Mouse (Mus musculus) lung, embryonic 14.5 days (tissue): Measurements from ENCODE around the gene Ctxn1. TPM values are rescaled to one million over a fixed set of nuclear protein-coding genes. Genes with fewer than 3 reads are reported as not detected.
A peak's percentile ranks its signal among the peaks of the same experiment; 100 is the strongest.

Experiments
- ATAC-seq: fragments of 200-750 bp; cut with Nextera tagmentation; 2 replicates; pipeline ENCODE4 v1.8.0; 2017; ENCODE audit warnings: mild to moderate bottlenecking, moderate TSS enrichment, moderate library complexity; ENCODE audit not compliant: insufficient read depth
- DNase-seq: peaks from one replicate; pipeline ENCODE4 v3.0.0-alpha.2; 2015
- H3K27ac ChIP-seq: fragments of 300-500 bp; sonication (generic); 2 replicates; pipeline ENCODE4 v1.5.1; 2014; ENCODE audit warnings: low read depth, mild to moderate bottlenecking, moderate library complexity
- H3K27me3 ChIP-seq: fragments of 300-500 bp; sonication (generic); 2 replicates; pipeline ENCODE4 v1.6.1; 2014; ENCODE audit warnings: low read length, control low read depth; ENCODE audit not compliant: insufficient read depth
- H3K36me3 ChIP-seq: fragments of 300-500 bp; sonication (generic); 2 replicates; pipeline ENCODE4 v1.6.1; 2014; ENCODE audit warnings: control low read depth; ENCODE audit not compliant: insufficient read depth
- H3K4me1 ChIP-seq: fragments of 300-500 bp; sonication (generic); 2 replicates; pipeline ENCODE4 v1.6.1; 2014; ENCODE audit warnings: antibody characterized with exemption, control low read depth; ENCODE audit not compliant: insufficient read depth
- H3K4me2 ChIP-seq: fragments of 300-500 bp; sonication (generic); 2 replicates; pipeline ENCODE4 v1.6.1; 2014; ENCODE audit warnings: mild to moderate bottlenecking
- H3K4me3 ChIP-seq: fragments of 300-500 bp; sonication (generic); 2 replicates; pipeline ENCODE4 v1.5.1; 2014; ENCODE audit warnings: low read depth, low read length
- H3K9ac ChIP-seq: fragments of 300-500 bp; sonication (generic); 2 replicates; pipeline ENCODE4 v1.6.1; 2014
- H3K9me3 ChIP-seq: fragments of 300-500 bp; sonication (generic); 2 replicates; pipeline ENCODE4 v1.6.1; 2016; ENCODE audit warnings: low read depth, low read length, control low read depth
- CTCF ChIP-seq: IDR thresholded peaks from 2 replicates; pipeline ENCODE4 v1.5.1; 2016; ENCODE audit warnings: antibody characterized with exemption, low read depth
- WGBS: fragments of 180-500 bp; shearing (Covaris S2); extraction: QIAGEN DNeasy Blood & Tissue Kit; methylation state at CpG from one replicate; pipeline ENCODE4 v1.1.7; 2014; 5-methylcytosine and 5-hydroxymethylcytosine counted together
- polyA plus RNA-seq: library from polyadenylated mRNA; unstranded; fragments of >200 nt; fragmentation: Nextera tagmentation; extraction: Ambion mirVana; gene quantifications from 2 replicates; pipeline ENCODE4 v1.2.1, GENCODE M21; 2014

The Ctxn1 gene
- polyA plus RNA-seq, 1 experiment from 2014 or later, result 80.7 TPM

- H3K9ac ChIP-seq, result peak within 1 kb of the TSS; percentile 81
- ATAC-seq (peak; percentile 95), DNase-seq (peak; percentile 100)
- peaks cover 9% of the 10 kb centered on the region for H3K4me1 ChIP-seq
- peaks cover 25% of the 10 kb centered on the region for H3K36me3 ChIP-seq
- under 1% methylated on average over 69 of the region's 71 CpGs for WGBS
- H3K27me3 ChIP-seq, result no peaks in the 10 kb centered on the region
- H3K27ac ChIP-seq, result peak within 1 kb of the TSS; percentile 95
- no peaks in the 10 kb centered on the region for H3K9me3 ChIP-seq
- peak within 1 kb of the TSS; percentile 76 for H3K4me3 ChIP-seq
- H3K4me2 ChIP-seq, result peak within 1 kb of the TSS; percentile 88
- peak; percentile 54 for TF ChIP-seq CTCF
These were observed 20.5 kb downstream of the Ctxn1 start, which contains the start of the genes Map2k7 and Gm49320 for GRCm38 (mm10) chr8:4238434-4239192. Gene Map2k7 (plus strand): TSS chr8:4238740. Gene Gm49320 (plus strand): TSS chr8:4238865.

DNA sequence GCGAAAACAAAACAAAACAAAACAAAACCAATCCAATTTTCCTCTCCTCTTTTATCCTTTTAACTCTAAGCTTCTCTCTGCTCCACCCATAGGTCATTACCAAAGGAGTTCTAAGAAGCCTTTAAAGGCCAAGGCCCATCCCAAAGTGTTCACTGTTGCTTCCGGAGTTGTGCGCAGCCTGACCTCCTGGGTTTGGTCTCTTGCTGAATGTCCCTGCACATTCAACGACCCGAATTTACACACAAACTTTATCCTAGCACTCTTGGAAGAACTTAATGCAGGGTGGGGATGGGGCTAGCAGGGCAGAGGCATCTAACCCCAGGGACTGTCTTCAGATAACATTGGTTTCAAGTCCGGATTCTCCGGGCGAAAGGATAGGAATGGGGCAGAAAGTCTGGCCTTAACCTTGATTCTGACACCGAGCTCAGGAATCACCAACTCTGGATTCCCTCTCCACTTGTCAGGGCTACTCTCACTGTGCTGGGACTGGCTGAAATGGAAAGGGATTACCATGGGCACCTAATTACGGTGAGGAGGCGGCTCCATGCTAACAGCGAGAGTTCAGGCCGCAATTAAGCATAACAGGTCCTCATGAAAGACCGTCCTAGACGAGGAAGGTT lies 21.1 kb downstream of the Ctxn1 start:
- no peak for TF ChIP-seq CTCF
- Histone ChIP-seq H3K27ac (peak overlapping the region; percentile 95), H3K27me3 (no peaks in the 10 kb centered on the region), H3K4me2 (peak overlapping the region; percentile 88), H3K36me3 (peaks cover 18% of the 10 kb centered on the region), H3K9ac (peak overlapping the region; percentile 66), H3K4me3 (peak overlapping the region; percentile 76), H3K9me3 (no peaks in the 10 kb centered on the region), H3K4me1 (peaks cover 9% of the 10 kb centered on the region)
- ATAC-seq, result no peak
- DNase-seq, result peak; percentile 34
- 18% methylated on average over 15 of the region's 15 CpGs for WGBS

GRCm38 (mm10) chr8:4230612-4231351 lies 28.3 kb downstream of the Ctxn1 start:
- Histone ChIP-seq H3K9me3 (no peaks in the 10 kb centered on the region), H3K27ac (no peak overlapping the region), H3K36me3 (no peaks in the 10 kb centered on the region), H3K9ac (no peak overlapping the region), H3K27me3 (peaks cover 9% of the 10 kb centered on the region), H3K4me1 (peaks cover 3% of the 10 kb centered on the region; the same call in 1 of the 2 replicates), H3K4me3 (no peak overlapping the region), H3K4me2 (no peak overlapping the region)
- 53% methylated on average over 10 of the region's 10 CpGs for WGBS
- ATAC-seq, result no peak
- no peak for TF ChIP-seq CTCF
- DNase-seq, result no peak

GRCm38 (mm10) chr8:4229784-4230183 lies 29.3 kb downstream of the Ctxn1 start:
- no peak overlapping the region for H3K4me3 ChIP-seq
- no peaks in the 10 kb centered on the region for H3K36me3 ChIP-seq
- H3K4me2 ChIP-seq, result no peak overlapping the region
- H3K9ac ChIP-seq, result no peak overlapping the region
- WGBS, result 62% methylated on average over 5 of the region's 5 CpGs
- no peak overlapping the region for H3K27ac ChIP-seq
- no peak for TF ChIP-seq CTCF
- no peaks in the 10 kb centered on the region for H3K9me3 ChIP-seq
- H3K4me1 ChIP-seq, result peaks cover 3% of the 10 kb centered on the region; the same call in 1 of the 2 replicates
- DNase-seq (no peak), ATAC-seq (no peak)
- peaks cover 9% of the 10 kb centered on the region for H3K27me3 ChIP-seq

DNA sequence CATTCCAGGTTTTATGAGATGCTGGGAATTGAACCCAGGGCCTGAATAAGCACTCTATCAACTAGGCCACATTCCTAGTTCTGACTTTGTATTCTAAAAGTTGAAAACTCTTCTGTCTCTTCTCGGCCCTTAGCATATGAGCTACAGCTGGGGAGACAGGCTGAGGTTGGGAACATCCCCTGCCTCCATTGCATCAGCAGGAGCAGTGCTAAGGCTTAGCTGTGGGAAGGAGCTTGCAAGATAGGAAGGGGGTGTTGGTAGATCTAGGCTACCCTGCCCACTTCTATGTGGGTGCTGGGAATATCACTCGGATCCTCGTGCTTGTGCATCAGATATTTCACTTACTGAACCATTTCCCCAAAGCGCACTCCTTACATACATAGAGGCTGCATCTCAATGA lies 31.2 kb downstream of the Ctxn1 start:
- no peak overlapping the region for H3K4me3 ChIP-seq

DNA sequence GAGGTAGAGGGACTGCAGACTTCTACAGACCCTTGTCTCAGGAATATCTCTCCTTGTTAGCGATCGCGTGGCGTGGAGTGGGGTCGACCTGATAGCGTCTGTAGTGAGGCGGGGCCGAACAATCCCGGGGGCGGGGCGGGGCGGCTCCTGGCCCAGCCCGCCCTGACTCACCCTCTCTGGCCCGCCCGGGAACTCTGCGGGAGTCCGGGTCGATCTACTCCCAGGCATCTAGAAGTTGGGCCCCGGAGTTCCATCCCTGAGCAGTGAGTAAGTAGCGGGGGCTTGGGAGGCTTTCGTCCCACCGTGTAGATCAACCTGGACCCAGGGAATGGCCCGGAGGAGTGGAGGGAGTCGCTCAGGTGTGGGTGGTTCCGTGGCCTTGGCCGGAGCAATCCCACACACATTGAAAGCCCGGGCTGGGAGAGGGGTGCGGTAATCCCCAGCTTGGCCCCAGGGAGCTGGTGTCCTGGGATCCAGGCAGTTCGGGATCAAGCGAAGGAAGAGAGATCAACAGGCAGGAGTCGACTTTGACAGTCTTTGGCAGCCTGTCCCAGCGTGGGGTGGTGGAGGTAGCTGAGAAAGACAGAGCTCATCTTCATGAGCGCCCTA lies 32.2 kb downstream of the Ctxn1 start, which contains the start of gene Lrrc8e:
Gene Lrrc8e (plus strand): TSS at position 89 of the 609 bp plus-strand sequence.
- peaks cover 3% of the 10 kb centered on the region; the same call in 1 of the 2 replicates for H3K4me1 ChIP-seq
- peak within 1 kb of the TSS; percentile 35 for H3K4me3 ChIP-seq
- no peak for DNase-seq
- H3K27me3 ChIP-seq, result peaks cover 9% of the 10 kb centered on the region
- 4% methylated on average over 33 of the region's 33 CpGs for WGBS
- H3K36me3 ChIP-seq, result no peaks in the 10 kb centered on the region
- peak within 1 kb of the TSS; percentile 64 for H3K4me2 ChIP-seq
- no peaks in the 10 kb centered on the region for H3K9me3 ChIP-seq
- peak within 1 kb of the TSS; percentile 54 for H3K9ac ChIP-seq
- TF ChIP-seq CTCF, result no peak
- no peak within 1 kb of the TSS for H3K27ac ChIP-seq
- ATAC-seq, result peak; percentile 85

More for the DNA sequence above, 31.2 kb downstream of the Ctxn1 start:
- Histone ChIP-seq H3K4me1 (peaks cover 3% of the 10 kb centered on the region; the same call in 1 of the 2 replicates), H3K36me3 (no peaks in the 10 kb centered on the region), H3K9ac (no peak overlapping the region), H3K27ac (no peak overlapping the region), H3K27me3 (peaks cover 9% of the 10 kb centered on the region), H3K4me2 (no peak overlapping the region), H3K9me3 (no peaks in the 10 kb centered on the region)
- no peak for ATAC-seq
- DNase-seq, result no peak
- 89% methylated on average over 4 of the region's 4 CpGs for WGBS
- TF ChIP-seq CTCF, result no peak
